ENCODE assay signal across 16 mouse cellular contexts in the genomic region with DNA sequence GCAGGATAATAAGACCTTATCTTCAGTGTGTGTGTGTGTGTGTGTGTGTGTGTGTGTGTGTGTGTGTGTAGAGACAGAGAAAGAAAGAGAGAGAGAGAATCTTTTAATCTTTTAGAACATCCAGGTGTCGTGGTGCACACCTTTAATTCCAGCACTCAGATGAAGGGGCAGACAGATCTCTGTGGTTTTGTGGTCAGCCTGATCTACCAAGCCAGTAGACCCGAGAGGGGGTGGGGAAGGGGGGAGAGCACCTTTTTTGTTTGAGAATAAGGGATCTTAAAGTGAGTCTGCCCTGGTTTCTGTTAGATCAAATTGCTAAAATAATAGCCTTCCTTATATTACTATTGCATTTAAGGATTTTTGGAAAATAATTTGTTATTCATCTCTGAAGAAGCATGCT.
A peak's percentile ranks its signal among the peaks of the same experiment; 100 is the strongest.
DNase-seq lines count a peak whose midpoint lies in the region; ATAC-seq lines count a peak whose summit lies in the region.
"Had no signal": no experiment of that assay in that cellular context is flagged by ENCODE, and none has a peak within 500 bp of the region (broad histone marks: within the 10 kb centered on the region; RNA-seq: fewer than 3 reads in every experiment).

No protein-coding gene starts in this region.

- H3K27me3 ChIP-seq in heart, embryonic 12.5 days (replicated peaks), result no peaks in the 10 kb centered on the region
- H3K27me3 ChIP-seq in neural tube, embryonic 13.5 days, result peaks cover 3% of the 10 kb centered on the region

- H3K9ac ChIP-seq in heart, embryonic 12.5 days, result peak overlapping the region; percentile 82
- no peak overlapping the region for H3K9ac ChIP-seq in neural tube, embryonic 13.5 days
- H3K9ac ChIP-seq: limb, embryonic 12.5 days; liver, postnatal 0 days had no signal

- DNase-seq in heart, adult 9 months (ENCODE audit: low spot score in 2 of 2), result no peak
- no peak for DNase-seq in neural tube, embryonic 10.5 days (ENCODE audit: extremely low spot score, low spot score)
- peak; percentile 23 to 59 for DNase-seq in thymus, adult 18-20 months
- DNase-seq in layer of hippocampus, adult 9-10 months (ENCODE audit: low spot score), result no peak
- no peak for DNase-seq in right cerebral cortex, adult 18-20 months
- no peak for DNase-seq in cerebellum, adult 9-11 months
- DNase-seq: adrenal gland, postnatal 10 days; cerebellum, adult 9-10 months; gastrocnemius, postnatal 14 days; kidney, adult 11 months; liver, postnatal 0 days; right cerebral cortex, postnatal 14 days had no signal

- peak overlapping the region; percentile 77 for H3K4me2 ChIP-seq in heart, embryonic 12.5 days
- peak overlapping the region; percentile 73; the same call in 1 of the 2 replicates for H3K4me2 ChIP-seq in neural tube, embryonic 13.5 days

- ATAC-seq in heart, embryonic 12.5 days (ENCODE audit: insufficient number of reproducible peaks, low FRiP score), result no peak
- ATAC-seq in neural tube, embryonic 13.5 days (ENCODE audit: low read depth), result no peak
- ATAC-seq: liver, postnatal 0 days had no signal

- H3K4me3 ChIP-seq in heart, embryonic 12.5 days, result peak overlapping the region; percentile 78
- H3K4me3 ChIP-seq in neural tube, embryonic 13.5 days, result no peak overlapping the region

- H3K4me1 ChIP-seq in heart, embryonic 12.5 days (replicated peaks), result peaks cover 39% of the 10 kb centered on the region
- peaks cover 7% of the 10 kb centered on the region for H3K4me1 ChIP-seq in neural tube, embryonic 13.5 days (replicated peaks)

- peak overlapping the region; percentile 97; the same call in 1 of the 2 replicates for H3K27ac ChIP-seq in heart, embryonic 12.5 days (ENCODE audit: poor library complexity, severe bottlenecking)
- no peak overlapping the region for H3K27ac ChIP-seq in neural tube, embryonic 13.5 days (replicated peaks)
- H3K27ac ChIP-seq: embryonic facial prominence, embryonic 10.5 days; limb, embryonic 12.5 days had no signal

- H3K36me3 ChIP-seq in heart, embryonic 12.5 days, result no peaks in the 10 kb centered on the region; the same call in 1 of the 2 replicates
- no peaks in the 10 kb centered on the region for H3K36me3 ChIP-seq in neural tube, embryonic 13.5 days
- H3K36me3 ChIP-seq: embryonic facial prominence, embryonic 10.5 days; limb, embryonic 12.5 days had no signal

- WGBS in heart, embryonic 12.5 days, result 39% methylated on average over 2 of the region's 2 CpGs
- WGBS in neural tube, embryonic 13.5 days, result 61% methylated on average over 2 of the region's 2 CpGs

- 0 out of 2 replicates have a peak, but pooled peaks cover 5% of the 10 kb centered on the region for H3K9me3 ChIP-seq in heart, embryonic 12.5 days (replicated peaks)
- H3K9me3 ChIP-seq in neural tube, embryonic 13.5 days, result no peaks in the 10 kb centered on the region
- H3K9me3 ChIP-seq: embryonic facial prominence, embryonic 10.5 days had no signal

Comparison
In these comparisons a context has a peak if more than half of its experiments do, and no peak if none do; other contexts are left out.
1. DNase-seq: peak in thymus, adult 18-20 months (2 of 2); none in heart, adult 9 months (0 of 2), neural tube, embryonic 10.5 days (single experiment), layer of hippocampus, adult 9-10 months (single experiment), right cerebral cortex, adult 18-20 months (single experiment) and cerebellum, adult 9-11 months (single experiment).